Mouse (Mus musculus) kidney, embryonic 14.5 days (tissue): ENCODE measurements around the gene Dlx4. TPM values are rescaled to one million over a fixed set of nuclear protein-coding genes. Genes with fewer than 3 reads are reported as not detected.

Experiments
- ATAC-seq: fragments of 200-750 bp; cut with Nextera tagmentation; 2 replicates; pipeline ENCODE4 v1.8.0; 2017; ENCODE audit warnings: moderate number of reproducible peaks, mild to moderate bottlenecking, moderate TSS enrichment, moderate library complexity; ENCODE audit not compliant: low FRiP score, low TSS enrichment
- H3K27ac ChIP-seq: fragments of 300-500 bp; sonication (generic); 2 replicates; pipeline ENCODE4 v1.5.1; 2014; ENCODE audit warnings: low read depth, mild to moderate bottlenecking, low read length, moderate library complexity, mixed read lengths
- H3K27me3 ChIP-seq: fragments of 300-500 bp; sonication (generic); 2 replicates; pipeline ENCODE4 v1.6.1; 2014; ENCODE audit warnings: mild to moderate bottlenecking, low read length; ENCODE audit not compliant: control insufficient read depth, insufficient read depth
- H3K36me3 ChIP-seq: fragments of 300-500 bp; sonication (generic); 2 replicates; pipeline ENCODE4 v1.6.1; 2014; ENCODE audit warnings: low read length, mixed read lengths; ENCODE audit not compliant: control insufficient read depth, insufficient read depth
- H3K4me1 ChIP-seq: fragments of 300-500 bp; sonication (generic); 2 replicates; pipeline ENCODE4 v1.6.1; 2014; ENCODE audit warnings: low read length, mixed read lengths; ENCODE audit not compliant: control insufficient read depth, insufficient read depth
- H3K4me2 ChIP-seq: fragments of 300-500 bp; sonication (generic); replicated peaks from 2 replicates; pipeline ENCODE4 v1.6.1; 2014; ENCODE audit warnings: low read depth, mild to moderate bottlenecking, low read length
- H3K4me3 ChIP-seq: fragments of 300-500 bp; sonication (generic); 2 replicates; pipeline ENCODE4 v1.5.1; 2014; ENCODE audit warnings: mild to moderate bottlenecking, low read length
- H3K9ac ChIP-seq: fragments of 300-500 bp; sonication (generic); 2 replicates; pipeline ENCODE4 v1.6.1; 2014; ENCODE audit warnings: low read depth, mild to moderate bottlenecking, low read length, moderate library complexity
- H3K9me3 ChIP-seq: fragments of 300-500 bp; sonication (generic); 2 replicates; pipeline ENCODE4 v1.6.1; 2016; ENCODE audit warnings: low read length; ENCODE audit not compliant: control insufficient read depth
- WGBS: fragments of 180-500 bp; shearing (Covaris S2); extraction: QIAGEN DNeasy Blood & Tissue Kit; methylation state at CpG from one replicate; pipeline ENCODE4 v1.1.7; 2014; 5-methylcytosine and 5-hydroxymethylcytosine counted together
- polyA plus RNA-seq: library from polyadenylated mRNA; unstranded; fragments of >200 nt; fragmentation: Nextera tagmentation; extraction: Ambion mirVana; gene quantifications from 2 replicates; pipeline ENCODE4 v1.2.1, GENCODE M21; 2014

Dlx4 gene
- polyA plus RNA-seq, 1 experiment from 2014 or later: not detected

- H3K27me3 ChIP-seq: no peaks in the 10 kb centered on the region
- 18% methylated on average over 16 of the region's 16 CpGs for WGBS
- peak overlapping the region; percentile 14; the same call in 1 of the 2 replicates for H3K27ac ChIP-seq
- H3K9ac ChIP-seq: no peak overlapping the region
- peaks cover 38% of the 10 kb centered on the region for H3K4me1 ChIP-seq
- H3K4me2 ChIP-seq: no peak overlapping the region
- H3K9me3 ChIP-seq: no peaks in the 10 kb centered on the region
- no peak for ATAC-seq
- H3K4me3 ChIP-seq: no peak overlapping the region
- no peaks in the 10 kb centered on the region for H3K36me3 ChIP-seq
Observed at GRCm38 (mm10) chr11:95101071-95101788, 44.8 kb downstream of the Dlx4 start.

GRCm38 (mm10) chr11:95100393-95100792 is 45.7 kb downstream of the Dlx4 start:
- H3K27ac ChIP-seq: no peak overlapping the region
- peaks cover 38% of the 10 kb centered on the region for H3K4me1 ChIP-seq
- H3K4me3 ChIP-seq: no peak overlapping the region
- no peaks in the 10 kb centered on the region for H3K9me3 ChIP-seq
- no peaks in the 10 kb centered on the region for H3K27me3 ChIP-seq
- no peak for ATAC-seq
- 46% methylated on average over 3 of the region's 3 CpGs for WGBS
- no peak overlapping the region for H3K9ac ChIP-seq
- H3K36me3 ChIP-seq: no peaks in the 10 kb centered on the region
- no peak overlapping the region for H3K4me2 ChIP-seq

- Histone ChIP-seq H3K4me3 (no peak overlapping the region), H3K9me3 (no peaks in the 10 kb centered on the region), H3K36me3 (no peaks in the 10 kb centered on the region), H3K27me3 (no peaks in the 10 kb centered on the region), H3K4me1 (peaks cover 30% of the 10 kb centered on the region), H3K27ac (no peak overlapping the region), H3K9ac (no peak overlapping the region), H3K4me2 (no peak overlapping the region)
- ATAC-seq: no peak
- whole genome bisulfite sequencing: 83% methylated on average over 5 of the region's 5 CpGs
Observed at GRCm38 (mm10) chr11:95098346-95099095, 47.5 kb downstream of the Dlx4 start.

GRCm38 (mm10) chr11:95097889-95098288 is 48.2 kb downstream of the Dlx4 start:
- H3K4me2 ChIP-seq: no peak overlapping the region
- H3K9me3 ChIP-seq: no peaks in the 10 kb centered on the region
- no peaks in the 10 kb centered on the region for H3K27me3 ChIP-seq
- H3K4me3 ChIP-seq: no peak overlapping the region
- WGBS: 68% methylated on average over 6 of the region's 6 CpGs
- ATAC-seq: no peak
- no peak overlapping the region for H3K27ac ChIP-seq
- no peak overlapping the region for H3K9ac ChIP-seq
- H3K36me3 ChIP-seq: no peaks in the 10 kb centered on the region
- H3K4me1 ChIP-seq: peaks cover 30% of the 10 kb centered on the region

GRCm38 (mm10) chr11:95096608-95097373 is 49.3 kb downstream of the Dlx4 start:
- 0 out of 2 replicates have a peak overlapping the region, but pooled peaks have one; percentile 2 for H3K4me2 ChIP-seq
- no peaks in the 10 kb centered on the region for H3K27me3 ChIP-seq
- H3K9me3 ChIP-seq: no peaks in the 10 kb centered on the region
- H3K9ac ChIP-seq: no peak overlapping the region
- peak; percentile 80 for ATAC-seq
- H3K4me1 ChIP-seq: peaks cover 30% of the 10 kb centered on the region
- 49% methylated on average over 4 of the region's 4 CpGs for WGBS
- no peak overlapping the region for H3K4me3 ChIP-seq
- no peaks in the 10 kb centered on the region for H3K36me3 ChIP-seq
- peak overlapping the region; percentile 55; the same call in 1 of the 2 replicates for H3K27ac ChIP-seq

GRCm38 (mm10) chr11:95095596-95095995 is 50.5 kb downstream of the Dlx4 start:
- 60% methylated on average over 10 of the region's 10 CpGs for WGBS
- Histone ChIP-seq H3K9ac (no peak overlapping the region), H3K27ac (no peak overlapping the region), H3K4me3 (no peak overlapping the region), H3K27me3 (no peaks in the 10 kb centered on the region), H3K9me3 (no peaks in the 10 kb centered on the region), H3K4me1 (peaks cover 22% of the 10 kb centered on the region), H3K4me2 (no peak overlapping the region), H3K36me3 (no peaks in the 10 kb centered on the region)
- ATAC-seq: no peak

GRCm38 (mm10) chr11:95093077-95093476 is 53.0 kb downstream of the Dlx4 start:
- H3K9me3 ChIP-seq: no peaks in the 10 kb centered on the region
- no peak overlapping the region for H3K27ac ChIP-seq
- WGBS: 76% methylated on average over 5 of the region's 5 CpGs
- no peaks in the 10 kb centered on the region for H3K27me3 ChIP-seq
- no peak overlapping the region for H3K4me2 ChIP-seq
- H3K9ac ChIP-seq: no peak overlapping the region
- no peak overlapping the region for H3K4me3 ChIP-seq
- peaks cover 30% of the 10 kb centered on the region for H3K4me1 ChIP-seq
- H3K36me3 ChIP-seq: no peaks in the 10 kb centered on the region
- ATAC-seq: no peak
